8 mouse cellular contexts compared by ENCODE assay signal in the genomic region with DNA sequence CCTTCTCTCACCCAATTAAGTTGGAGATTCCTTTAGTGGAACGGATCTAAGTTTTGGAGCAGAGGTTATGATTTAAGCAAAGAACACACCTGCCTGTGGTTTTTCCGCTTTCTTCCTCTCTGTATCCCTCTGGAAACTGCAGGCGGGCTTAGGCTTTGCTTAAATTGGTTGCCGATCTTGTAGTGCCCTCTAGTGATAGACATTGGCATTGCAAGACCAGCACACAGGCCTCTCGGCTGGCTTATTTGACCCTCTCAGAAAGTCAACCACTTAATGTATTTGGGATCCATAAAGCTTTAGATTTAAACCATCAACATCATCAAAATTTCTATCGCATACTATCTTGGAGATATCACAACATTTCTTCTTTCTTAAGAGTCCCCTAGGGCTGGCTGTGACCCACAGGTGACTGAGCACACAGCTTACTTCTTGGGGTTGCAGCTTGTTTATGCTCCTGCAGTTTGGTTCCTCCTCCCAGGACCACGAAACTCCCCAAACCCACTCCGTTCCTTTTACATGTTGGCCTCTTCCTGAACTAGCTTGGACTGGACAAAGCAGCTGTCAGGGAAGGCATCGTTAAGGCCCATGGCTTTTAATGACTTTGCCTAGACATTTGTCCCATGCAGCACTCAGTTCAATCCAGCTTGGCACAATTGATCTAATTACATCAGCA.
DNase-seq lines count a peak whose midpoint lies in the region; ATAC-seq and TF ChIP-seq lines count a peak whose summit lies in the region.

No protein-coding gene starts in this region.

- H3K9ac ChIP-seq in embryonic facial prominence, embryonic 13.5 days = no peak overlapping the region
- no peak overlapping the region for H3K9ac ChIP-seq in kidney, embryonic 14.5 days (ENCODE audit: low read depth, low read length)
- no peak overlapping the region for H3K9ac ChIP-seq in limb, embryonic 14.5 days (ENCODE audit: low read depth, low read length, severe bottlenecking)
- no peak overlapping the region for H3K9ac ChIP-seq in stomach, embryonic 15.5 days

- peak; percentile 55 for DNase-seq in CD4-positive helper T cell, adult 2 months (ENCODE audit: low read depth, low spot score)
- DNase-seq in adrenal gland, postnatal 36 days = peak; percentile 58 to 76
- peak; percentile 46 to 78 for DNase-seq in heart, adult 9 months (ENCODE audit: low spot score in 2 of 2)
- DNase-seq in limb, embryonic 14.5 days (ENCODE audit: low spot score) = peak; percentile 86
- DNase-seq in naive thymus-derived CD4-positive, alpha-beta T cell, adult 2 months (ENCODE audit: low read depth) = peak; percentile 75

- TF ChIP-seq POLR2A in limb, embryonic 14.5 days (IDR thresholded peaks at IDR 0.05; ENCODE audit: borderline replicate concordance, extremely low read depth, insufficient read depth, insufficient read length) = no peak

- no peak overlapping the region; the same call in 1 of the 2 replicates for H3K4me2 ChIP-seq in embryonic facial prominence, embryonic 13.5 days
- 0 out of 2 replicates have a peak overlapping the region, but pooled peaks have one; percentile 19 for H3K4me2 ChIP-seq in kidney, embryonic 14.5 days (replicated peaks; ENCODE audit: low read depth, low read length)
- H3K4me2 ChIP-seq in limb, embryonic 14.5 days (replicated peaks; ENCODE audit: low read depth, low read length, severe bottlenecking) = peak overlapping the region; percentile 11; the same call in 1 of the 2 replicates
- peak overlapping the region; percentile 37 for H3K4me2 ChIP-seq in stomach, embryonic 15.5 days

- H3K36me3 ChIP-seq in embryonic facial prominence, embryonic 13.5 days = no peaks in the 10 kb centered on the region
- no peaks in the 10 kb centered on the region for H3K36me3 ChIP-seq in kidney, embryonic 14.5 days (ENCODE audit: control insufficient read depth, insufficient read depth, low read length)
- H3K36me3 ChIP-seq in limb, embryonic 14.5 days (ENCODE audit: control insufficient read depth, insufficient read depth, low read length) = no peaks in the 10 kb centered on the region
- H3K36me3 ChIP-seq in stomach, embryonic 15.5 days = no peaks in the 10 kb centered on the region

- no peaks in the 10 kb centered on the region for H3K27me3 ChIP-seq in embryonic facial prominence, embryonic 13.5 days
- no peaks in the 10 kb centered on the region for H3K27me3 ChIP-seq in kidney, embryonic 14.5 days (ENCODE audit: control insufficient read depth, insufficient read depth, low read length)
- H3K27me3 ChIP-seq in limb, embryonic 14.5 days (ENCODE audit: control insufficient read depth, insufficient read depth, low read length) = no peaks in the 10 kb centered on the region
- H3K27me3 ChIP-seq in stomach, embryonic 15.5 days (replicated peaks) = no peaks in the 10 kb centered on the region

- H3K27ac ChIP-seq in embryonic facial prominence, embryonic 13.5 days = no peak overlapping the region
- no peak overlapping the region for H3K27ac ChIP-seq in kidney, embryonic 14.5 days (ENCODE audit: low read depth, low read length)
- no peak overlapping the region for H3K27ac ChIP-seq in limb, embryonic 14.5 days (replicated peaks; ENCODE audit: low read depth, low read length)
- no peak overlapping the region for H3K27ac ChIP-seq in stomach, embryonic 15.5 days

- WGBS in embryonic facial prominence, embryonic 13.5 days = 15% methylated on average over 9 of the region's 9 CpGs
- WGBS in kidney, embryonic 14.5 days = 9% methylated on average over 9 of the region's 9 CpGs
- WGBS in limb, embryonic 14.5 days = 15% methylated on average over 9 of the region's 9 CpGs
- 13% methylated on average over 9 of the region's 9 CpGs for WGBS in stomach, embryonic 15.5 days

- 0 out of 2 replicates have a peak, but pooled peaks have one; percentile 16 for ATAC-seq in embryonic facial prominence, embryonic 13.5 days (ENCODE audit: insufficient number of reproducible peaks, insufficient read depth, low FRiP score, low TSS enrichment, low read depth)
- ATAC-seq in kidney, embryonic 14.5 days (ENCODE audit: low FRiP score, low TSS enrichment) = peak; percentile 69
- peak; percentile 79 for ATAC-seq in limb, embryonic 14.5 days (ENCODE audit: low FRiP score, low read depth)
- ATAC-seq in stomach, embryonic 15.5 days (ENCODE audit: insufficient read depth, low FRiP score, low read depth) = peak; percentile 69; the same call in 1 of the 2 replicates

- H3K9me3 ChIP-seq in embryonic facial prominence, embryonic 13.5 days = no peaks in the 10 kb centered on the region
- H3K9me3 ChIP-seq in kidney, embryonic 14.5 days (ENCODE audit: control insufficient read depth, low read length) = no peaks in the 10 kb centered on the region
- H3K9me3 ChIP-seq in limb, embryonic 14.5 days (ENCODE audit: control insufficient read depth, low read length) = no peaks in the 10 kb centered on the region
- H3K9me3 ChIP-seq in stomach, embryonic 15.5 days = no peaks in the 10 kb centered on the region

- H3K4me3 ChIP-seq in embryonic facial prominence, embryonic 13.5 days = no peak overlapping the region
- H3K4me3 ChIP-seq in kidney, embryonic 14.5 days (ENCODE audit: low read length) = no peak overlapping the region
- no peak overlapping the region for H3K4me3 ChIP-seq in limb, embryonic 14.5 days (replicated peaks; ENCODE audit: low read length)
- no peak overlapping the region for H3K4me3 ChIP-seq in stomach, embryonic 15.5 days (replicated peaks)

- H3K4me1 ChIP-seq in embryonic facial prominence, embryonic 13.5 days = peaks cover 6% of the 10 kb centered on the region; the same call in 1 of the 2 replicates
- peaks cover 7% of the 10 kb centered on the region; the same call in 1 of the 2 replicates for H3K4me1 ChIP-seq in kidney, embryonic 14.5 days (ENCODE audit: control insufficient read depth, insufficient read depth, low read length)
- peaks cover 7% of the 10 kb centered on the region; the same call in 1 of the 2 replicates for H3K4me1 ChIP-seq in limb, embryonic 14.5 days (ENCODE audit: control insufficient read depth, insufficient read depth, low read length)
- peaks cover 11% of the 10 kb centered on the region for H3K4me1 ChIP-seq in stomach, embryonic 15.5 days

Comparison
In these comparisons a context has a peak if more than half of its experiments do, and no peak if none do; other contexts are left out.
1. ATAC-seq: peak in every context shown above with its lines; median percentile 79 in limb, embryonic 14.5 days; 69 in kidney, embryonic 14.5 days; 69 in stomach, embryonic 15.5 days; 16 in embryonic facial prominence, embryonic 13.5 days.